Mouse (Mus musculus) kidney, postnatal 25 days (tissue): ENCODE measurements around the gene Mindy3.

Experiments used
- DNase-seq, 2 experiments: peaks; one replicate each; pipeline ENCODE4 v3.0.0; 2021; ENCODE audit warnings: mixed read lengths in 2 of 2

Gene Mindy3

DNA sequence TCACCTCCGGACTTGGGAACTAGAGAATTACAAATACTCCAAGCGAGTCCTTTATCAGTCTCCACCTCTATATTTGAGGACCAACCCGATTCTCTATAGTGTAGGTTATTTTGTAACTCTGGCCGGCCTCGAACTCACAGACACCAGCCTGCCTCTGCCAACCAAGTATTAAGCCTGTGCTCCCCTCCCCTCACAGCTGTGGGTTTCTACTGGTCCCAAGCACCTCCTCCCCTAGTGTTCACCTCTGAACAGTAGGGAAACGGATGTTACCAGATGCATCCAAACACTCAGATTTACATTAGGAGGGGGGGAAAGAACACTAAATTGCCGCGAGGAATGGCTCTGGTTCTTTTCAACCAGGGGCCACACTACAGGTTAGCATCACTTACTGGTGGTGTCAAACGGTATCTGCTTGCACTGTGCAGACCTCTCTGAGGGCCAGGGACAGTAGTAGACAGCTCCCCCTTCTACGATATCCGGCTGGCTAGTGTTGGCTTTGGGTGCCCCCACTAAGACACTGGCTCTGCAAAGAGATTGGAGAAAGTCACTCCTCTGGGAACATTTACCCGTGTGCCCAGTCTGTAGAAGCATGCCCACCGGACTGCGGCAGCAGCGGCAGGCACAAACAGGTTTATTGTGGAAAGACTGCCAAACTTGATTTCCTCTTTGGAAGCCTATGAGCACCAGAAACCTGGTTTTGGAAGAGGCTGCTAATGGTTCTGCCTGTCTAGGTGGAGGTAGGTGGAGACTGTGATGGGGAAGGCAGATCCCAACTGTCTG is 118.6 kb downstream of the Mindy3 start:
- DNase-seq = no peak

DNA sequence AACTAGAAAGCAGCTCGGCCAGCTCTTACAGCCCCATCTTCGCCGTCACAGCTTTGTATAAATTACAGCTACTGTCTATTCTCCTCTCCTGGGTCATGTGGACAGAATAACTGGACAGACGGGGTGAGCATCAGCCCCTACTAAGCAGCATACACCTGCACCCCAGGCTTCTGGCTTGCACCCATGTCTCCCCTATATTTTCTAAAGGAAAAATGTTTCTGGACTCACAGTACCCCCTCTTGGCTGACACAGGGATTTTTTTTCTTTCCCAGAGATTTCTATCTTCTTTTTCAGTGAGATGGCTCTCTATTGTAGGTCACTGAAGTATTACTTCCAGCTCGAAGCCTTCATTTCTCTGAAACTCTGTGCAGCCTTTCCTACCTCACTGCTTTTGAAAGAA is 122.0 kb downstream of the Mindy3 start:
- no peak for DNase-seq
